Mouse (Mus musculus) heart, embryonic 16.5 days (tissue): ENCODE results near the gene Cadps2. TPM values are rescaled to one million over a fixed set of nuclear protein-coding genes. Genes with fewer than 3 reads are reported as not detected.

Source experiments
- ATAC-seq: fragments of 200-750 bp; cut with Nextera tagmentation; replicated peaks from 2 replicates; pipeline ENCODE4 v1.8.0; 2017; ENCODE audit warnings: moderate number of reproducible peaks; ENCODE audit not compliant: insufficient read depth, low FRiP score; ENCODE audit errors: extremely low read depth
- H3K27ac ChIP-seq: fragments of 300-500 bp; sonication (generic); 2 replicates; pipeline ENCODE4 v1.5.1; 2014; ENCODE audit warnings: mild to moderate bottlenecking, low read length, control low read depth, moderate library complexity
- H3K27me3 ChIP-seq: fragments of 300-500 bp; sonication (generic); 2 replicates; pipeline ENCODE4 v1.6.1; 2014; ENCODE audit warnings: low read length, mixed read lengths; ENCODE audit not compliant: control insufficient read depth, insufficient read depth
- H3K36me3 ChIP-seq: fragments of 300-500 bp; sonication (generic); 2 replicates; pipeline ENCODE4 v1.6.1; 2014; ENCODE audit not compliant: control insufficient read depth, insufficient read depth
- H3K4me1 ChIP-seq: fragments of 300-500 bp; sonication (generic); 2 replicates; pipeline ENCODE4 v1.6.1; 2014; ENCODE audit warnings: low read length, mixed read lengths; ENCODE audit not compliant: control insufficient read depth, insufficient read depth
- H3K4me2 ChIP-seq: fragments of 300-500 bp; sonication (generic); 2 replicates; pipeline ENCODE4 v1.6.1; 2014; ENCODE audit warnings: low read depth, mild to moderate bottlenecking, control low read depth, low read length
- H3K4me3 ChIP-seq: fragments of 300-500 bp; sonication (generic); 2 replicates; pipeline ENCODE4 v1.5.1; 2014; ENCODE audit warnings: mild to moderate bottlenecking, control low read depth, low read length
- H3K9ac ChIP-seq: fragments of 300-500 bp; sonication (generic); 2 replicates; pipeline ENCODE4 v1.6.1; 2014; ENCODE audit warnings: low read length, control low read depth
- H3K9me3 ChIP-seq: fragments of 300-500 bp; sonication (generic); replicated peaks from 2 replicates; pipeline ENCODE4 v1.6.1; 2016; ENCODE audit warnings: low read length; ENCODE audit not compliant: control insufficient read depth
- WGBS: fragments of 180-500 bp; shearing (Covaris S2); extraction: QIAGEN DNeasy Blood & Tissue Kit; methylation state at CpG from one replicate; pipeline ENCODE4 v1.1.7; 2014; 5-methylcytosine and 5-hydroxymethylcytosine counted together
- polyA plus RNA-seq: library from polyadenylated mRNA; unstranded; fragments of >200 nt; fragmentation: Nextera tagmentation; extraction: Ambion mirVana; gene quantifications from 2 replicates; pipeline ENCODE4 v1.2.1, GENCODE M21; 2015

Gene Cadps2
- polyA plus RNA-seq, 1 experiment from 2014 or later, result 1.3 TPM

DNA sequence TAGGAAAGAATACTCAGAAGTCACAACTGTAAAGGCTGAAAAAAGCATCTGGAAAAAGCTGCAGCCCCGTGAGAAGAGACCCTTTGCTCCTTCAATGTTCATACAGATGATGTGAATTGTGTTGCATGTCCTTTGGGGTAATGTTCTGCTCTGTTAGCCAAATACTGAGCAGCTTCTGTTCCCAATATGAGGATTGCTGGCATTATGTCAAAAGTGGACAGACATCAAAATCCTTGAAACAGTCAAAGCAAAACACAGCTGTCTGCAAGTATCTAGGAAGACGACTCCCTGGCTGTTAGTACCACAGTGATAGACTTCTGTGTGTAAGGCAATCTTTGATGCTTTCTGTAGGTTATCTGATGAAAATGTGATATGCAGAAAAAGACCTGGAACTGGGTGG is 367.4 kb downstream of the Cadps2 start:
- ATAC-seq, result no peak
- WGBS, result 52% methylated on average over 2 of the region's 2 CpGs
- Histone ChIP-seq H3K36me3 (no peaks in the 10 kb centered on the region), H3K4me2 (no peak overlapping the region), H3K4me3 (no peak overlapping the region), H3K9ac (no peak overlapping the region), H3K4me1 (no peaks in the 10 kb centered on the region), H3K27me3 (no peaks in the 10 kb centered on the region), H3K27ac (no peak overlapping the region), H3K9me3 (no peaks in the 10 kb centered on the region)

DNA sequence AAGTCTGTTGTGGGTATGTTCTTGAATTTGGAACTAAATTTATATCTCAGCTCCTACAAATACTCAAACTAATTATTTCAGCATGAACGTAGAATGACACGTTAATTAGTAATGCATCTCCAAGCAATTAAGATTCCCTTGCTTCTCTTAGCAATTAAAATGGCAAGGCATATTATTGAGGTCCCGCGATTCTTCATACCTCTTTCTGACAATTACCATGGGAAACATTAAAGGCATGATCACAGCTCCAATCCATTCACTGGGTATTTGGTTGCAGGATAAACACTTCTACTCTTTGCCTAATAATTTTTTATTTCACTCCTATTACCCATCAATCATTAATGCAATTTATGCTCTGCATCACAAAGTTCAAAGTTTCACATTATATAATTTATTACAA is 371.3 kb downstream of the Cadps2 start:
- no peak overlapping the region for H3K4me2 ChIP-seq
- ATAC-seq, result no peak
- 82% methylated on average over 4 of the region's 4 CpGs for WGBS
- H3K9ac ChIP-seq, result no peak overlapping the region
- H3K9me3 ChIP-seq, result no peaks in the 10 kb centered on the region
- no peaks in the 10 kb centered on the region for H3K27me3 ChIP-seq
- no peaks in the 10 kb centered on the region for H3K36me3 ChIP-seq
- no peaks in the 10 kb centered on the region for H3K4me1 ChIP-seq
- no peak overlapping the region for H3K27ac ChIP-seq
- H3K4me3 ChIP-seq, result no peak overlapping the region

DNA sequence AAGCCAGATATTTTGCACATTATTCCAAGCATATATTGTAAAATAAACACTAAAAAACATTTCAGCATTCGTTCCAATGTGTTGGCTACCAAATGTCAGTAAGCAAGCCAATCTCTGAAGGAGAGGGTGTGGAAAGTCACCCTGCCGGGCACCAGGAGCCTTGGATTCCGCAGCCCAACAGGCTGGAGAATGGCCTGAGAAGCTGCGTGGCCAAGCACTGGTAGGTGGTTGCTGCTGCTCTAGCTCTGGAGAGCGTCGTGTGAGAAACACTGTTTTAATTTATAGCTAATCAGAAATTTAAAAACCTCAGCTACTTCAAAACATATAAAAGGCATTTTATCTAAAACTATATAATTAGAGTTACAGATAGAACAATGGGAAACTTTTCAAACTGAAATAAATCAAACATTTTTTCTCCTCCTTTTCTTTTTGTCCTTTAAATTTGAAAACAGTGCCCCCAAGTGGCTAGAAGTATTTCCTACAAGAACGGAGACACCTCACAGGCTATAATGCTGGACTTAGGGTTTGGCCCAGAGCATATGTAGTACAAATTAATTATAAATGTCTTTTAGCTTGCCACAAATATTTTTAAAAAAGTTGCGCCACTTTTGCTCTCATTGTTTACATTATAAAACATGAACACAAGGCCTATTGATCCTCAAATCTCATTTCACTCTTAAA is 376.5 kb downstream of the Cadps2 start:
- no peak for ATAC-seq

DNA sequence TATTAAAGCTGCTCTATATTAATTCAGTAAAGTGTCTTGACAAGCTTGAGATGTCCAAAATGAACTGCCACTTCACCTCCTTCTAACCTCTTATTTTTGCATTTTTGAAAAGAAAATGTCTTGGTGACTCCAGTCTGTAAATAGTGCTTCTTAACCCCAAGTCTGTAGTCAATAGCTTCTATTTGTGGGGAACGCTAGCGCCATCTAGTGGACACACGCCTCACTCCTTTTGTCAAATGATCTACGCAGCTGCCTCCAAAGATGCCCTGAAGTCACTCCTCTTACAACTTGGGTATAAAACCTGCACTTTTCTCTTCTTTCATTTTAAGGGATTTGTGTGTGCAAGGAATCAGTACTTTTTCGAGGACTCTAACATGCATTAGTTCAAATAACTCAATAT is 381.5 kb downstream of the Cadps2 start:
- Histone ChIP-seq H3K27me3 (no peaks in the 10 kb centered on the region), H3K4me2 (no peak overlapping the region), H3K9me3 (no peaks in the 10 kb centered on the region), H3K36me3 (no peaks in the 10 kb centered on the region), H3K4me1 (no peaks in the 10 kb centered on the region), H3K9ac (no peak overlapping the region), H3K4me3 (no peak overlapping the region), H3K27ac (no peak overlapping the region)
- no peak for ATAC-seq
- 3% methylated on average over 5 of the region's 5 CpGs for WGBS

More for the DNA sequence above, 376.5 kb downstream of the Cadps2 start:
- no peaks in the 10 kb centered on the region for H3K27me3 ChIP-seq
- H3K9me3 ChIP-seq, result no peaks in the 10 kb centered on the region
- H3K4me3 ChIP-seq, result peak overlapping the region; percentile 18; the same call in 1 of the 2 replicates
- no peak overlapping the region for H3K27ac ChIP-seq
- H3K9ac ChIP-seq, result no peak overlapping the region
- peak overlapping the region; percentile 43; the same call in 1 of the 2 replicates for H3K4me2 ChIP-seq
- 22% methylated on average over 8 of the region's 8 CpGs for WGBS
- no peaks in the 10 kb centered on the region for H3K36me3 ChIP-seq
- H3K4me1 ChIP-seq, result no peaks in the 10 kb centered on the region

DNA sequence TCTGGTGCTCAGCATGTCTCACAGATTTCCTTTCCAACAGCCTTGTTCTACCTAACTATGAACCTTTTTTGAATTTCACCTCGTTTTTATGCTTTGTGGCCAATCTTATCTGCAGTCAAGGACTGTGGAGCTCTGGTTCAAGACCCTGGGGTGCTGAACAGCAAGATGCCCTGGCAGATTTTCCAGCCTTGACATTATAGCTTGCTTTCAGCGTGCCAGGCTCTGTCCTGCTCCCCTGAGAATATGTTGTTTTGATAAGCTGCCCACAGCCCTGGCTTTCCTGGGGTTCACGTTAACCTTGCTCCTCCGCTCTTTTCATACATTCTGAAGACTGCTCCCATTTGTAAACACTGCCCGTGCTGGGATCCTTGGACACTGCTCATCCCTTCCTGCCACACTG is 385.3 kb downstream of the Cadps2 start:
- WGBS, result 48% methylated on average over 5 of the region's 5 CpGs
- Histone ChIP-seq H3K4me1 (no peaks in the 10 kb centered on the region), H3K4me2 (no peak overlapping the region), H3K36me3 (no peaks in the 10 kb centered on the region), H3K27ac (no peak overlapping the region), H3K27me3 (no peaks in the 10 kb centered on the region), H3K4me3 (no peak overlapping the region), H3K9ac (no peak overlapping the region), H3K9me3 (no peaks in the 10 kb centered on the region)
- ATAC-seq, result no peak

DNA sequence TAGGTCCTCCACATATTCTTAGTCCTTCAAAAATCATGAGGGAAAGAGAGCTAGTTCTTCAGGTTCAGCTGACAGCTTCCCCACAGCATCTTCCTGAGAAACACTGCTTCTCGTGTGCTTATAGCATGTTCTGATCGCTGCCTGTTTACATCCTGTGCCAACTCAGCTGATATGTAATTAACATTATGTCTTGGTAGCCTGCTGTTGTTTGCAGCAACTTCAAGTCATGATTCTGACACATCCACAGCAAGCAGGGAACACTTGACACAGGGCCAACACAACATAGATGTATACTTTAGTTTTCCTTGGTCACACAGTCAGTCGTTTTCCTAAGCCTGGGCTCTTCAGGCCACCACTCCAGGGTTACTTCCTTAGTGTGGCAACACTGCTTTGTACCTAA is 399.3 kb downstream of the Cadps2 start:
- H3K9ac ChIP-seq, result no peak overlapping the region
- no peak overlapping the region for H3K4me2 ChIP-seq
- H3K27ac ChIP-seq, result no peak overlapping the region
- H3K9me3 ChIP-seq, result no peaks in the 10 kb centered on the region
- H3K4me1 ChIP-seq, result no peaks in the 10 kb centered on the region
- no peak for ATAC-seq
- H3K4me3 ChIP-seq, result no peak overlapping the region
- H3K36me3 ChIP-seq, result no peaks in the 10 kb centered on the region
- H3K27me3 ChIP-seq, result no peaks in the 10 kb centered on the region
- 63% methylated on average over 3 of the region's 3 CpGs for WGBS

DNA sequence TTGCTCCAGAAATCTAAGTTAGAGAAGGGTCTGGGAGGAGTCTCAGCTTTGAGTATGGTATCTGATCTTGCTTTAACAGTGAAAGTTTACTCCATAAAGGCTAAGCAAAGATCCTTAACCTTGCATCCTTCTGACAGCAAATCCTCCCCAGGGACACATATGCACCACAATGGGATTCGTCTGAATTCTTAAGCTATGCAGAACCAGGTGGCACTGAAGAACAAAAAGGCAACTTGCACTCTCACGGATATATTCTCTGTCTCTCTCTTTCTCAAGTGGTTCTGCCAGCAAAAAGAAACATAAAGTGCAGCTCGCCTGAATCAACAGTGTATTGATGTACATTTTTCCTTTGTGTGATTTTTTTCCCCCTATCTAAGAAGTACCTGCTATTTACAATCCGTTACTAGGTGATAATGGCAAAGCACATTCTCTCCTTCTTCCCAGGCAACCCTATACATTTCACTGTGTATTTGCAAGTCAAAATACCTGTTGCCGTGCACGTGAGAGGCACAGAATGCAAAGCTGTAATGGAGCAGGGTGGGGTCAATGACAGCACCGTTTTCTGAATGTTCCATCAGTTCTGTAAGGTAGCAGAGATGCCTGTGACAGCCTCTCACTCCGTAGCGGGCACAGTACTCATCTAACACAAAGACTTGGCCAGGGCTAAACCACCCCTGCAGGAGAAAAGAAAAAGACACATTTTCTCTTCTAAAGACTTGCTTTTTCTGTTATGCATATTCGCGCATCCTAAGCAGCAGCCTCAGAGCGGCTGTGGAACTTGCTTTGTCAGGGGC is 428.8 kb downstream of the Cadps2 start:
- WGBS, result 9% methylated on average over 12 of the region's 12 CpGs
- no peak for ATAC-seq

DNA sequence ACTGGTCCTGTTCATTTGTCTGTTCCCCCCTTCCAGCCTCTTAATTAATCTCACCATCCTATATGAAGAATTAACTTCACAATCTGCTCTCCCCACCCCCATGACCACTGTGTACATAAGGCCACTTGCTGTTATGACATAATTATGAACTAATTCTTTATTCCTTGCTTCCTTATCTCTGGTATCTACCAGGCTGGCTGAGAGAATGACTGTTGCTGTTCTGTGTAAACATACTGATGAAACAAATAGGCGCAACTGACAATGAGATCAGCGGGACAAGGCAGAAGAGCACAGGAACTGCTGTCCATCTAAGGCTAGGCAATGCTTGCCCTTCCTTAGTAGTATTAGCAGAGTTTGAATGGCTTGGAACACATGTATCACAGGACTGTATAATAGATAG is 445.1 kb downstream of the Cadps2 start:
- WGBS, result 71% methylated on average over 2 of the region's 2 CpGs

More for the DNA sequence above, 428.8 kb downstream of the Cadps2 start:
- Histone ChIP-seq H3K9me3 (no peaks in the 10 kb centered on the region), H3K4me1 (no peaks in the 10 kb centered on the region), H3K27ac (no peak overlapping the region), H3K4me3 (no peak overlapping the region), H3K4me2 (no peak overlapping the region), H3K27me3 (no peaks in the 10 kb centered on the region), H3K9ac (no peak overlapping the region), H3K36me3 (no peaks in the 10 kb centered on the region)

DNA sequence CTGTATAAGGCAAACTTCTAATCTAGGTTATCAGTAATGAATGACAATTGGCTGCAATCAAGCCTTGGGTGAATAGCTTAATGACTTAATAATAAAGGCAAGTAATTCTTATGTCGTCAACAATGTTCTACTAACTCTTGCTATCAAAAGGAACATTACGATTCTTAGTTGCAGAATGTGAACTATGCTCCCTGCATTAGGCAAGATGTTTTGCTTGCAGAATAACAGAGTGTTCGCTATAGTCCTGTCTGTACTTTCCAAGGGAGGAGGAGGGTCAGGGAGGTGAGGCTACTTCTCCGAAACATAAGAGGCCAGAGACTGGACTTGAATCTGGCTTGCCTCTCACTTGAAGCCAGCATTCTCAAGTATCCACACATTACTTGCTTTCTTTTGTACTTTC is 446.5 kb downstream of the Cadps2 start:
- ATAC-seq, result no peak
- H3K4me1 ChIP-seq, result no peaks in the 10 kb centered on the region
- no peak overlapping the region for H3K4me2 ChIP-seq
- no peak overlapping the region for H3K9ac ChIP-seq
- H3K27me3 ChIP-seq, result no peaks in the 10 kb centered on the region
- WGBS, result 84% methylated on average over 4 of the region's 4 CpGs
- no peaks in the 10 kb centered on the region for H3K36me3 ChIP-seq
- no peaks in the 10 kb centered on the region for H3K9me3 ChIP-seq
- no peak overlapping the region for H3K27ac ChIP-seq
- H3K4me3 ChIP-seq, result no peak overlapping the region

More for the DNA sequence above, 445.1 kb downstream of the Cadps2 start:
- no peak overlapping the region for H3K4me2 ChIP-seq
- H3K9me3 ChIP-seq, result no peaks in the 10 kb centered on the region
- H3K4me3 ChIP-seq, result no peak overlapping the region
- no peak overlapping the region for H3K9ac ChIP-seq
- no peaks in the 10 kb centered on the region for H3K4me1 ChIP-seq
- H3K27me3 ChIP-seq, result no peaks in the 10 kb centered on the region
- ATAC-seq, result no peak
- H3K27ac ChIP-seq, result no peak overlapping the region
- H3K36me3 ChIP-seq, result no peaks in the 10 kb centered on the region
